Mouse (Mus musculus) CH12.LX (cell line): ENCODE data around the gene Inppl1. TPM values are rescaled to one million over a fixed set of nuclear protein-coding genes. Genes with fewer than 3 reads are reported as not detected.

Experiments used
- DNase-seq: peaks from one replicate; pipeline ENCODE4 v3.0.0-alpha.2; 2013; ENCODE audit errors: extremely low read depth
- H3K27ac ChIP-seq: 2 replicates; pipeline ENCODE4 v1.5.1; 2012; ENCODE audit warnings: low read depth, mild to moderate bottlenecking, control low read depth, moderate library complexity; ENCODE audit not compliant: insufficient read depth
- H3K27me3 ChIP-seq: replicated peaks from 2 replicates; pipeline ENCODE3; 2012; ENCODE audit warnings: inconsistent platforms
- H3K36me3 ChIP-seq, 2 experiments: replicated peaks in 1 of 2; 2 replicates each; pipeline versions ENCODE3 to v1.6.1; 2012; ENCODE audit warnings: inconsistent platforms in 1 of 2, low read length in 1 of 2, mild to moderate bottlenecking in 1 of 2, mixed read lengths in 1 of 2, moderate library complexity in 1 of 2; ENCODE audit not compliant: control insufficient read depth in 1 of 2, insufficient read depth in 1 of 2
- H3K4me1 ChIP-seq, 2 experiments: 2 replicates each; pipeline ENCODE4 v1.6.1; 2012; ENCODE audit warnings: inconsistent platforms in 1 of 2, moderate library complexity in 1 of 2; ENCODE audit not compliant: insufficient read depth in 2 of 2, control insufficient read depth in 1 of 2
- H3K4me2 ChIP-seq: 2 replicates; pipeline ENCODE4 v1.6.1; 2012; ENCODE audit warnings: low read depth, mild to moderate bottlenecking, control low read depth; ENCODE audit not compliant: poor library complexity, insufficient read depth, severe bottlenecking
- H3K4me3 ChIP-seq, 3 experiments: fragments of 150-350 bp in 1 of 3; sonication (generic) in 1 of 3; replicated peaks in 1 of 3; 2 replicates each; pipeline versions ENCODE3 to v1.5.1; 2011 to 2012; ENCODE audit warnings: low read depth in 2 of 3, low read length in 2 of 3, mild to moderate bottlenecking in 2 of 3, moderate library complexity in 2 of 3, control low read depth in 1 of 3, improper control_type of control experiment in 1 of 3, inconsistent platforms in 1 of 3, mixed read lengths in 1 of 3; ENCODE audit not compliant: poor library complexity in 1 of 3
- H3K79me2 ChIP-seq: replicated peaks from 2 replicates; pipeline ENCODE4 v1.6.1; 2012; ENCODE audit warnings: mild to moderate bottlenecking, moderate library complexity; ENCODE audit not compliant: control insufficient read depth, poor library complexity, insufficient read depth, severe bottlenecking; ENCODE audit errors: extremely low read depth
- H3K9ac ChIP-seq: 2 replicates; pipeline ENCODE4 v1.6.1; 2012; ENCODE audit warnings: low read depth, mild to moderate bottlenecking, control low read depth, moderate library complexity; ENCODE audit not compliant: insufficient read depth
- H3K9me3 ChIP-seq: replicated peaks from 2 replicates; pipeline ENCODE3; 2012; ENCODE audit warnings: low read length, inconsistent platforms, mixed read lengths
- BHLHE40 ChIP-seq: IDR thresholded peaks from 2 replicates; pipeline ENCODE4 v1.6.1; 2011; ENCODE audit warnings: mild to moderate bottlenecking, low read depth, low read length, improper control_type of control experiment
- CHD1 ChIP-seq: IDR thresholded peaks from 2 replicates; pipeline ENCODE4 v1.6.1; 2012; ENCODE audit warnings: low read depth, low read length, improper control_type of control experiment, inconsistent platforms
- CHD2 ChIP-seq: IDR thresholded peaks from 2 replicates; pipeline ENCODE4 v1.6.1; 2011; ENCODE audit warnings: low read length, improper control_type of control experiment
- E2F4 ChIP-seq: IDR thresholded peaks from 2 replicates; pipeline ENCODE4 v1.6.1; 2011; ENCODE audit warnings: low read depth, low read length, improper control_type of control experiment; ENCODE audit not compliant: insufficient replicate concordance
- ELF1 ChIP-seq: IDR thresholded peaks from 2 replicates; pipeline ENCODE4 v1.6.1; 2014; ENCODE audit warnings: low read depth, mild to moderate bottlenecking, inconsistent platforms, low read length, improper control_type of control experiment
- EP300 ChIP-seq: IDR thresholded peaks from 2 replicates; pipeline ENCODE4 v1.6.1; 2011; ENCODE audit warnings: low read length, improper control_type of control experiment
- ETS1 ChIP-seq: conservative IDR thresholded peaks from 2 replicates; pipeline ENCODE4 v1.6.1; 2012; ENCODE audit warnings: low read depth, mild to moderate bottlenecking, inconsistent platforms, low read length, improper control_type of control experiment, moderate library complexity
- JUN ChIP-seq: IDR thresholded peaks from 2 replicates; pipeline ENCODE4 v1.6.1; 2011; ENCODE audit warnings: low read depth, mild to moderate bottlenecking, low read length, improper control_type of control experiment, moderate library complexity; ENCODE audit not compliant: insufficient read depth
- JUND ChIP-seq: conservative IDR thresholded peaks from 2 replicates; pipeline ENCODE4 v1.6.1; 2011; ENCODE audit warnings: low read depth, low read length, improper control_type of control experiment
- MAX ChIP-seq: IDR thresholded peaks from 2 replicates; pipeline ENCODE4 v1.6.1; 2011; ENCODE audit warnings: low read length, improper control_type of control experiment
- MEF2A ChIP-seq: IDR thresholded peaks from 2 replicates; pipeline ENCODE4 v1.6.1; 2014; ENCODE audit warnings: low read depth, mild to moderate bottlenecking, inconsistent platforms, low read length, improper control_type of control experiment, borderline replicate concordance
- MXI1 ChIP-seq: IDR thresholded peaks from 2 replicates; pipeline ENCODE4 v1.6.1; 2011; ENCODE audit warnings: mild to moderate bottlenecking, low read depth, low read length, improper control_type of control experiment
- NELFE ChIP-seq: IDR thresholded peaks from 2 replicates; pipeline ENCODE4 v1.6.1; 2011; ENCODE audit warnings: low read depth, low read length, improper control_type of control experiment
- PAX5 ChIP-seq: IDR thresholded peaks from 2 replicates; pipeline ENCODE4 v1.6.1; 2012; ENCODE audit warnings: low read length, inconsistent platforms, mixed read lengths
- POLR2A ChIP-seq: IDR thresholded peaks from 2 replicates; pipeline ENCODE4 v1.6.1; 2011; ENCODE audit warnings: low read depth, mild to moderate bottlenecking, improper control_type of control experiment, low read length
- POLR2AphosphoS2 ChIP-seq: IDR thresholded peaks from 2 replicates; pipeline ENCODE4 v1.6.1; 2011; ENCODE audit warnings: low read depth, low read length, improper control_type of control experiment
- RAD21 ChIP-seq: IDR thresholded peaks from 2 replicates; pipeline ENCODE4 v1.6.1; 2011; ENCODE audit warnings: low read depth, mild to moderate bottlenecking, low read length, improper control_type of control experiment, moderate library complexity
- SIN3A ChIP-seq: IDR thresholded peaks from 2 replicates; pipeline ENCODE4 v1.6.1; 2012; ENCODE audit warnings: low read length, improper control_type of control experiment, inconsistent platforms
- TBP ChIP-seq: conservative IDR thresholded peaks from 2 replicates; pipeline ENCODE4 v1.6.1; 2011; ENCODE audit warnings: low read depth, low read length, improper control_type of control experiment
- USF2 ChIP-seq: conservative IDR thresholded peaks from 2 replicates; pipeline ENCODE4 v1.6.1; 2011; ENCODE audit warnings: low read depth, low read length, improper control_type of control experiment
- ZC3H11A ChIP-seq: IDR thresholded peaks from 2 replicates; pipeline ENCODE4 v1.6.1; 2012; ENCODE audit warnings: low read depth, mild to moderate bottlenecking, inconsistent platforms, low read length, improper control_type of control experiment
- dilution Hi-C: fragments of 300-500 bp; cut with MboI; formaldehyde crosslinking; loops from 2 replicates; pipeline ENCODE4 v1.14.3; 2020; ENCODE audit warnings: low sequenced_read_pairs; ENCODE audit not compliant: extremely low pct_unique_long_range_greater_than_20kb, extremely low pct_ligation_motif_present
- in situ Hi-C: fragments of 300-500 bp; cut with MboI; formaldehyde crosslinking; loops from 3 replicates; pipeline ENCODE4 v1.14.3; 2019; ENCODE audit warnings: low sequenced_read_pairs, low pct_ligation_motif_present, low pct_unique_long_range_greater_than_20kb, mixed read lengths
- polyA plus RNA-seq: library from polyadenylated mRNA; unstranded; fragments of >175 nt; gene quantifications from 2 replicates; pipeline ENCODE4 v1.2.1, GENCODE M21; 2012; ENCODE audit warnings: low read depth; ENCODE audit not compliant: insufficient read length
- total RNA-seq, 2 experiments: library from RNA; depleted of rRNA; stranded (reverse); fragments of 300-350 nt in 1 of 2; fragments of >200 nt in 1 of 2; gene quantifications; 2 replicates each; pipeline ENCODE4 v1.2.3; 2012 to 2014

The Inppl1 gene
- total and polyA plus RNA-seq, 3 experiments = 27.3 to 44.3 (median 37.9) TPM

DNA sequence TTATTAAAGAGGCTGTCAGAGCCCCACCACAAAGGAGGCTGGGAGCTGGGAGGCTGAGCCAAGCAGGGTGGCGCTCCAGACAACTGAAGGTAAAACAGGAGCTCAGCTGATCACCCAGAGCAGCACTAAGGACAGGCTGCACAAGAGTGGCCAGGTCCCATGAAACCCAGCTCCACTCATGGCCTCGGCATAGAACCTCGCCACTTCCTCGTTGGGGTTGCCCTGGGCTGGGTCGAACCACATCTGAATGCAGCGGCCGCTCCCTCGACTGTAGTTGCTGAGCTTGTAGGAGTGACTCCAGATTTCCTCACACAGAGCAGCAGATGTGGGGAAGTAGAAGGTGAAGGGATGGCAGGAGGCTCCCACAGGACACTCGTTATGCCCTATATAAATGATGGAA lies 20.3 kb upstream of the Inppl1 start:
- H3K9ac ChIP-seq = no peak overlapping the region
- H3K27me3 ChIP-seq = no peaks in the 10 kb centered on the region
- H3K4me3 ChIP-seq = no peak overlapping the region
- H3K4me1 ChIP-seq = peaks cover 4 to 22% of the 10 kb centered on the region in 2 experiments; a peak in 2 of 4 replicates
- dilution Hi-C loops (no loop called here), in situ Hi-C loops (no loop called here)
- DNase-seq = no peak
- H3K9me3 ChIP-seq = no peaks in the 10 kb centered on the region
- H3K79me2 ChIP-seq = no peaks in the 10 kb centered on the region
- no peaks in the 10 kb centered on the region for H3K36me3 ChIP-seq
- no peak overlapping the region for H3K4me2 ChIP-seq
- no peak overlapping the region for H3K27ac ChIP-seq
- TF ChIP-seq EP300 (no peak), PAX5 (no peak), TBP (no peak), JUND (no peak), ETS1 (no peak), POLR2AphosphoS2 (no peak), RAD21 (no peak), E2F4 (no peak), SIN3A (no peak), USF2 (no peak), CHD1 (no peak), MXI1 (no peak), MEF2A (no peak), CHD2 (no peak), MAX (no peak)
- TF ChIP-seq, all 38 proteins: peak for 0

GRCm38 (mm10) chr7:101857094-101857493 lies 19.1 kb upstream of the Inppl1 start, which contains the start of gene Folr2:
TSS of gene Folr2 (minus strand) at chr7:101857194.
- no peaks in the 10 kb centered on the region for H3K27me3 ChIP-seq
- DNase-seq = no peak
- TF ChIP-seq CHD2 = no peak
- TF ChIP-seq ZC3H11A = no peak
- no peak for TF ChIP-seq MEF2A
- no peak for TF ChIP-seq POLR2A
- TF ChIP-seq NELFE = no peak
- TF ChIP-seq JUN = no peak
- no peak for TF ChIP-seq RAD21
- no peak for TF ChIP-seq SIN3A
- TF ChIP-seq EP300 = no peak
- no peak for TF ChIP-seq CHD1
- TF ChIP-seq E2F4 = no peak
- no peak for TF ChIP-seq BHLHE40
- no peak for TF ChIP-seq ELF1
- TF ChIP-seq, all 38 proteins: peak for 0
- Histone ChIP-seq H3K4me1 (peaks cover 4 to 22% of the 10 kb centered on the region in 2 experiments; a peak in 2 of 4 replicates), H3K4me3 (no peak within 1 kb of the TSS), H3K9me3 (no peaks in the 10 kb centered on the region), H3K4me2 (no peak within 1 kb of the TSS), H3K27ac (no peak within 1 kb of the TSS), H3K9ac (no peak within 1 kb of the TSS), H3K79me2 (no peaks in the 10 kb centered on the region), H3K36me3 (no peaks in the 10 kb centered on the region)
- dilution Hi-C loops (no loop called here), in situ Hi-C loops (no loop called here)
